Mouse (Mus musculus) testis, adult 2 months (tissue): Measurements from ENCODE around the gene Exosc10.

ENCODE experiments used
- CTCF ChIP-seq: fragments of 200-500 bp; IDR thresholded peaks from 2 replicates; pipeline ENCODE4 v1.5.1; 2012; ENCODE audit warnings: low read depth, mild to moderate bottlenecking, inconsistent platforms, low read length, moderate library complexity; ENCODE audit not compliant: control insufficient read depth, insufficient read depth, insufficient replicate concordance
- POLR2A ChIP-seq: fragments of 200-500 bp; IDR thresholded peaks from 2 replicates; pipeline ENCODE4 v1.6.1; 2012; ENCODE audit warnings: low read depth, mild to moderate bottlenecking, inconsistent platforms, low read length, moderate library complexity; ENCODE audit not compliant: control insufficient read depth

DNA sequence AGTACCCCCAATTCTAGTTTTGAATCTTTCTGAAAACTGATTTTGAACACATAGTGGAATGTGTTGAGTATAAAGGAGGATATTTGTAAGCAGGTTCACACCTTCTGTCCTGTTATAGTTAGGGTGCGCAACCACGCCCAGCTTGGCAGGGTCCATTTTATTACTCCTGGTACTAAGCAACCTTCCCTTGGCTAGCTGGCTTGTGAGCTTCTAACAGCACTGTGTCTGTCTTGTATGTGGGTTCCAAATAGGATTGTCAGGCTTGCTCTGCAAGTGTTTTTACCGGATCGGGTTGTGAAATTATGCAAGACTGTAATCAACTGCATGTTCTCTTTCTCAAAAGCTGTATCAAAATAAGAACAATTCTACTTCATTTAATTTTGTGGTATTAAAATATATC is 64.3 kb downstream of the Exosc10 start:
- no peak for TF ChIP-seq CTCF
- TF ChIP-seq POLR2A = no peak
